Mouse (Mus musculus) heart, postnatal 0 days (tissue): ENCODE measurements around the gene Tle3. TPM values are rescaled to one million over a fixed set of nuclear protein-coding genes. Genes with fewer than 3 reads are reported as not detected.
A peak's percentile ranks its signal among the peaks of the same experiment; 100 is the strongest.

ENCODE experiments used
- ATAC-seq: fragments of 200-750 bp; cut with Nextera tagmentation; 2 replicates; pipeline ENCODE4 v1.8.0; 2017; ENCODE audit warnings: low read depth, moderate number of reproducible peaks, moderate library complexity; ENCODE audit not compliant: insufficient read depth
- DNase-seq: peaks from one replicate; pipeline ENCODE4 v3.0.0-alpha.2; 2016; ENCODE audit warnings: low spot score
- H3K27ac ChIP-seq: fragments of 300-500 bp; sonication (generic); 2 replicates; pipeline ENCODE4 v1.5.1; 2014; ENCODE audit warnings: low read depth, mild to moderate bottlenecking
- H3K27me3 ChIP-seq: fragments of 300-500 bp; sonication (generic); 2 replicates; pipeline ENCODE4 v1.6.1; 2014; ENCODE audit warnings: low read length, mixed read lengths; ENCODE audit not compliant: control insufficient read depth, insufficient read depth
- H3K36me3 ChIP-seq: fragments of 300-500 bp; sonication (generic); replicated peaks from 2 replicates; pipeline ENCODE4 v1.6.1; 2014; ENCODE audit warnings: low read length, mixed read lengths; ENCODE audit not compliant: control insufficient read depth, insufficient read depth
- H3K4me1 ChIP-seq: fragments of 300-500 bp; sonication (generic); 2 replicates; pipeline ENCODE4 v1.6.1; 2014; ENCODE audit warnings: antibody characterized with exemption; ENCODE audit not compliant: control insufficient read depth, insufficient read depth
- H3K4me2 ChIP-seq: fragments of 300-500 bp; sonication (generic); 2 replicates; pipeline ENCODE4 v1.6.1; 2014; ENCODE audit warnings: low read depth, mild to moderate bottlenecking, low read length, moderate library complexity
- H3K4me3 ChIP-seq: fragments of 300-500 bp; sonication (generic); 2 replicates; pipeline ENCODE4 v1.5.1; 2014; ENCODE audit warnings: low read depth, low read length
- H3K9ac ChIP-seq: fragments of 300-500 bp; sonication (generic); replicated peaks from 2 replicates; pipeline ENCODE4 v1.6.1; 2014; ENCODE audit warnings: low read depth, low read length, mixed read lengths
- H3K9me3 ChIP-seq: fragments of 300-500 bp; sonication (generic); replicated peaks from 2 replicates; pipeline ENCODE4 v1.6.1; 2016; ENCODE audit warnings: low read length; ENCODE audit not compliant: control insufficient read depth
- CTCF ChIP-seq: IDR thresholded peaks from 2 replicates; pipeline ENCODE4 v1.5.1; 2016; ENCODE audit warnings: antibody characterized with exemption, control low read depth, low read depth
- EP300 ChIP-seq: IDR thresholded peaks from 2 replicates; pipeline ENCODE4 v1.6.1; 2016; ENCODE audit warnings: antibody characterized with exemption, low read depth
- WGBS: fragments of 180-500 bp; shearing (Covaris S2); extraction: QIAGEN DNeasy Blood & Tissue Kit; methylation state at CpG from one replicate; pipeline ENCODE4 v1.1.7; 2014; 5-methylcytosine and 5-hydroxymethylcytosine counted together
- polyA plus RNA-seq: library from polyadenylated mRNA; unstranded; fragments of >200 nt; fragmentation: Nextera tagmentation; extraction: Ambion mirVana; gene quantifications from 2 replicates; pipeline ENCODE4 v1.2.1, GENCODE M21; 2015
- total RNA-seq: library from RNA; depleted of rRNA; stranded (reverse); fragments of >200 nt; gene quantifications from 2 replicates; pipeline ENCODE4 v1.2.3, GENCODE M21; 2014; ENCODE audit warnings: low replicate concordance; rRNA removed

The Tle3 gene
- total RNA-seq (22.8 and 33.8 TPM in 2 replicates), polyA plus RNA-seq (4.5 and 4.9 TPM in 2 replicates)

DNA sequence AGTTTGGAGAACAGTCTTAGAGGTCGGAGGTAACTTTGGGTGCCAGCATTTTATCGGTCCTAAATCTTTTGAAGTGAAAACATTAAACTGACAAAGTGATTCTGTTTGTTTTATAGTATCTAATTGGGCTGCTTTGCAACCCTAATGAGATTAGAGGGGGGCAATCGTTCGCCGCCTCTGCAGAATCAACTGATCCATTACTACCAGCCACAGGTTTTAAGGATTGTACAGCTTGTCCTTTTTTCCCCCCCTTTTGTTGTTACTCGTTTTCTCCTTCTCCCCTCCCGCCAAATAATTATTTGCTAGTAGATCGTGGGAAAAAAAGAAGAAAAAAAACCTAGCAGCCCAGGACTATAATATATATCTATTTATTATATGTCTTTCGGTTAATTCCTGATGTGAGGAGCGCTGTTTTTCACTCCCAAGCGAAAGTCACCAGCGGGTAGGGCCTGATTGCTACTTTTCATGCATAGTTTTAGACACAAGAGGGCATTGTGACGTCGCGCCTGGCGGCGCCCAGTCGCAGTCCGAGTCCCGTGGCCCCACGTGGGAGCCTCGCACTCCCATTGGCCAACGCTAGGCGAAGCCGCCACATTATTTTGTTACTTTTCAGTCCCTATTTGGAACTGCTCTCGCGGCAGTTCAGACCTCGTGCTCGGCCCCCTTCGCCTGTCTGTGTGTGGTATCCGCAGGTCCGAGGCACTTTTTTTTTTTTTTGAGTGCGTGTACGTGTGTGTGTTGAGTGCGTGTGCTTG is at the start of gene Tle3:
Gene Tle3 (plus strand): TSS at position 612 of the 755 bp plus-strand sequence.
- TF ChIP-seq EP300 (peak; percentile 58; the same call in 1 of the 2 replicates), CTCF (peak; percentile 42)
- Histone ChIP-seq H3K27ac (peak within 1 kb of the TSS; percentile 89), H3K36me3 (no peaks in the 10 kb centered on the region), H3K4me2 (peak within 1 kb of the TSS; percentile 78), H3K4me3 (peak within 1 kb of the TSS; percentile 73), H3K9me3 (no peaks in the 10 kb centered on the region), H3K4me1 (peaks cover 21% of the 10 kb centered on the region; the same call in 1 of the 2 replicates), H3K9ac (peak within 1 kb of the TSS; percentile 86), H3K27me3 (peaks cover 75% of the 10 kb centered on the region)
- DNase-seq: peak; percentile 94
- peak; percentile 60 for ATAC-seq
- WGBS: 1% methylated on average over 32 of the region's 35 CpGs

DNA sequence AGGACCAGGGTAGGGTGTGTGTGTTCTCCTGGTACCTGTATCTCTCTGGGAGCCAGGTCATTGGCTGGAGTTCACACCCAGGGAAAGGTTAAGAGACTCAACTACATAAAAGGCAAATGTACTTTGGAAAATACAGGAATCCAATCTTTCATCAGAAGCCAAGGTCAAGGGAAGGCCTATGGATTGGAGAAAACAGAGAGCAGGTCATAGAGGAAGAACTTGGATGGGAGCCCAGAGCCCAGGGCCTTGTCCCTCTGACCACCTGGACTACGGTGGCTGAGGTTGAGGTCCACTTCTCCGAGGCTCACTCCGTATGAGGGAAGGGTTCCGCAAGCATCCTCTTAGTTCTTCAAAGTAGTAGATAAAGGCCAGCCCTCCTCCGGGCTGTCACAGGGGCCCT is 48.9 kb upstream of the Tle3 start:
- WGBS: 67% methylated on average over 5 of the region's 5 CpGs
- H3K4me1 ChIP-seq: peaks cover 11% of the 10 kb centered on the region
- no peak for TF ChIP-seq EP300
- no peak for TF ChIP-seq CTCF
- no peak for DNase-seq
- H3K9ac ChIP-seq: no peak overlapping the region
- H3K9me3 ChIP-seq: peaks cover 4% of the 10 kb centered on the region
- H3K36me3 ChIP-seq: no peaks in the 10 kb centered on the region
- no peak overlapping the region for H3K27ac ChIP-seq
- no peak overlapping the region for H3K4me3 ChIP-seq
- H3K4me2 ChIP-seq: no peak overlapping the region
- H3K27me3 ChIP-seq: peaks cover 99% of the 10 kb centered on the region
- no peak for ATAC-seq

DNA sequence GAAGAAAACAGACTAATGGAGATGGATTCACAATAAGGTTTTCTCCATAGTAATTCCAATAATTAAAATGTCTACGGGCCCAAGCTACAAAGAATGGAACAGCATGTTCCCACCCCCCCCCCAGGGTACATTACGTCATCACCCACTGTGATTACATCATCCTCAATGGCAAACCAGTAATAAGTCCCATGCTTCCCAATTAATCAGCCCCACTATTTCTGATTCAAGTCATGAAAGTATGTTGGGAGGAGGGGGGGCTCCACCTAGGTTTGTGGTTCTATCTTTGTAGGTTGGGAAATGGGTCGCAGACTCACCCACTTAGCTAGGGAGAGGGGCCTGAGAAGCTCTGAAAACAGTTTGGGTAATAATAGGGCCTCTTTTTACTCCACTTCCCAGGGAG is 48.3 kb upstream of the Tle3 start:
- Histone ChIP-seq H3K36me3 (no peaks in the 10 kb centered on the region), H3K4me1 (peaks cover 11% of the 10 kb centered on the region), H3K27ac (no peak overlapping the region), H3K4me2 (no peak overlapping the region), H3K4me3 (no peak overlapping the region), H3K9me3 (peaks cover 2% of the 10 kb centered on the region), H3K9ac (no peak overlapping the region), H3K27me3 (peaks cover 99% of the 10 kb centered on the region)
- TF ChIP-seq EP300 (no peak), CTCF (no peak)
- ATAC-seq: no peak
- no peak for DNase-seq
- WGBS: 65% methylated on average over 3 of the region's 3 CpGs

- Histone ChIP-seq H3K4me2 (no peak overlapping the region), H3K4me3 (no peak overlapping the region), H3K27me3 (peaks cover 99% of the 10 kb centered on the region), H3K9ac (no peak overlapping the region), H3K4me1 (peaks cover 11% of the 10 kb centered on the region), H3K9me3 (no peaks in the 10 kb centered on the region), H3K27ac (no peak overlapping the region), H3K36me3 (no peaks in the 10 kb centered on the region)
- no peak for TF ChIP-seq EP300
- no peak for TF ChIP-seq CTCF
- ATAC-seq (no peak), DNase-seq (no peak)
- 29% methylated on average over 12 of the region's 12 CpGs for WGBS
Observed at GRCm38 (mm10) chr9:61324354-61324753, 47.8 kb upstream of the Tle3 start.

DNA sequence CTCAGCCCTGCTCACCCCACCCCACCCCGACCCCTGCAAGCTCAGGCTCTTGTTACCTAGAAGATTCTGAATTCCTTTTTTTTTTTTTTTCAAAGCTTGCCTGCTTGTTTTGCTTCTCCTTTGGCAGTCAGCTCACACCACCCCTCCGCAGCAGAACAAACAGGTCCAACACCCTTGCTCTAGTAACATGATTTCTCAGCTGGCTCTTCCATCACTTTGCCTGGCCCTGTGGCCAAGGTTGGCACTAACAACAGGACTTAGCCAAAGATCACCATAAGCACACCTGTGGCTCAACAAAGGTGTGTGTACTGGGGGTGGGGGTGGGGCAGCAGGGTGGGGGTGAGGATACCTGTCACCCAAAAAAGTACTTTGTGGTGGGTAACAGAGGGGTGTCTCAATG is 47.2 kb upstream of the Tle3 start:
- WGBS: 28% methylated on average over 2 of the region's 2 CpGs
- Histone ChIP-seq H3K4me1 (peaks cover 11% of the 10 kb centered on the region), H3K4me3 (no peak overlapping the region), H3K9ac (no peak overlapping the region), H3K36me3 (no peaks in the 10 kb centered on the region), H3K27me3 (peaks cover 99% of the 10 kb centered on the region), H3K4me2 (no peak overlapping the region), H3K27ac (no peak overlapping the region), H3K9me3 (no peaks in the 10 kb centered on the region)
- DNase-seq (no peak), ATAC-seq (no peak)
- TF ChIP-seq EP300 (no peak), CTCF (no peak)

DNA sequence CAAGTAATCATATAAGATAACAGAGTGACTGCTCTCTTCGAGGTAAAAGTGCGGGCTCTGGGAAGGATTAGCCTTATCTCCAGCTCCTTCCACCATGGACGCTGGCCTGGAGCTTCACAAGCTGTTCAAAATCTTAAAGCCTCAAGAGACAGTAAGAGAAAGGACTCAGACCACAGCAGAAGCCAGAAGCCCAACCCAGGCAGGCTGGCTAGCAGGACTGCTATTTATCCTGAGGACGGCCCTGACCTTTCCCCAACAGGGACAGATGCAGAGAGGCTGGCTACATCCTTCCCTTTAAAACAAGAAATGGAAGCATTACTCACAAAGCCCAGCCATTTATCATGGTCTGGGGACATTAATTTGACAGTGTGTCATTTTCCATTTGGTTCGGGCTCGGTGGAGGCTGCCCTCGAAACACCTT is 46.2 kb upstream of the Tle3 start:
- no peak overlapping the region for H3K4me3 ChIP-seq
- no peaks in the 10 kb centered on the region for H3K9me3 ChIP-seq
- H3K9ac ChIP-seq: no peak overlapping the region
- no peaks in the 10 kb centered on the region for H3K36me3 ChIP-seq
- no peak overlapping the region for H3K4me2 ChIP-seq
- H3K27me3 ChIP-seq: peaks cover 99% of the 10 kb centered on the region
- no peak overlapping the region for H3K27ac ChIP-seq
- H3K4me1 ChIP-seq: peaks cover 11% of the 10 kb centered on the region
- no peak for TF ChIP-seq EP300
- TF ChIP-seq CTCF: no peak; the same call in 1 of the 2 replicates
- 10% methylated on average over 7 of the region's 7 CpGs for WGBS
- no peak for ATAC-seq
- DNase-seq: no peak
